Mouse (Mus musculus) midbrain, postnatal 0 days (tissue): Measurements from ENCODE around the gene Ttc7b. TPM values are rescaled to one million over a fixed set of nuclear protein-coding genes. Genes with fewer than 3 reads are reported as not detected.

Experiments used
- ATAC-seq: fragments of 200-750 bp; cut with Nextera tagmentation; 2 replicates; pipeline ENCODE4 v1.8.0; 2017; ENCODE audit warnings: moderate number of reproducible peaks, mild to moderate bottlenecking, moderate TSS enrichment, moderate library complexity; ENCODE audit not compliant: low FRiP score
- DNase-seq: peaks from one replicate; pipeline ENCODE4 v3.0.0-alpha.2; 2015; ENCODE audit warnings: low spot score
- H3K27ac ChIP-seq: fragments of 300-500 bp; sonication (generic); 2 replicates; pipeline ENCODE4 v1.5.1; 2014; ENCODE audit warnings: low read depth, mild to moderate bottlenecking, low read length, mixed read lengths
- H3K27me3 ChIP-seq: fragments of 300-500 bp; sonication (generic); 2 replicates; pipeline ENCODE4 v1.6.1; 2014; ENCODE audit warnings: low read length, control low read depth, mixed read lengths; ENCODE audit not compliant: insufficient read depth
- H3K36me3 ChIP-seq: fragments of 300-500 bp; sonication (generic); 2 replicates; pipeline ENCODE4 v1.6.1; 2014; ENCODE audit warnings: low read length, control low read depth, mixed read lengths; ENCODE audit not compliant: insufficient read depth
- H3K4me1 ChIP-seq: fragments of 300-500 bp; sonication (generic); 2 replicates; pipeline ENCODE4 v1.6.1; 2014; ENCODE audit warnings: mild to moderate bottlenecking, control low read depth, antibody characterized with exemption, low read length, mixed read lengths; ENCODE audit not compliant: insufficient read depth
- H3K4me2 ChIP-seq: fragments of 300-500 bp; sonication (generic); 2 replicates; pipeline ENCODE4 v1.6.1; 2014; ENCODE audit warnings: low read depth, mild to moderate bottlenecking, low read length, mixed read lengths; ENCODE audit not compliant: poor library complexity, severe bottlenecking
- H3K4me3 ChIP-seq: fragments of 300-500 bp; sonication (generic); 2 replicates; pipeline ENCODE4 v1.5.1; 2014; ENCODE audit warnings: low read depth, mild to moderate bottlenecking, low read length, moderate library complexity
- H3K9ac ChIP-seq: fragments of 300-500 bp; sonication (generic); replicated peaks from 2 replicates; pipeline ENCODE4 v1.6.1; 2014; ENCODE audit warnings: mild to moderate bottlenecking, low read length, moderate library complexity, mixed read lengths; ENCODE audit not compliant: poor library complexity, severe bottlenecking
- H3K9me3 ChIP-seq: fragments of 300-500 bp; sonication (generic); 2 replicates; pipeline ENCODE4 v1.6.1; 2016; ENCODE audit warnings: low read length, control low read depth
- CTCF ChIP-seq: IDR thresholded peaks from 2 replicates; pipeline ENCODE4 v1.5.1; 2016; ENCODE audit warnings: antibody characterized with exemption, mild to moderate bottlenecking
- WGBS: fragments of 180-500 bp; shearing (Covaris S2); extraction: QIAGEN DNeasy Blood & Tissue Kit; methylation state at CpG from one replicate; pipeline ENCODE4 v1.1.7; 2014; 5-methylcytosine and 5-hydroxymethylcytosine counted together
- polyA plus RNA-seq: library from polyadenylated mRNA; unstranded; fragments of >200 nt; fragmentation: Nextera tagmentation; extraction: Ambion mirVana; gene quantifications from 2 replicates; pipeline ENCODE4 v1.2.1, GENCODE M21; 2015
- total RNA-seq: library from RNA; depleted of rRNA; stranded (reverse); fragments of >200 nt; gene quantifications from 2 replicates; pipeline ENCODE4 v1.2.3, GENCODE M21; 2014

Ttc7b gene
- total and polyA plus RNA-seq, 2 experiments from 2014 or later, result 8.7 to 38.9 TPM

- no peaks in the 10 kb centered on the region for H3K4me1 ChIP-seq
Measured at GRCm38 (mm10) chr12:100415802-100416201, 104.8 kb downstream of the Ttc7b start.

GRCm38 (mm10) chr12:100414717-100415398 lies 105.8 kb downstream of the Ttc7b start:
- DNase-seq (no peak), ATAC-seq (no peak)
- peaks cover 4% of the 10 kb centered on the region for H3K36me3 ChIP-seq
- H3K27ac ChIP-seq, result no peak overlapping the region
- no peaks in the 10 kb centered on the region for H3K9me3 ChIP-seq
- no peaks in the 10 kb centered on the region for H3K4me1 ChIP-seq
- no peak overlapping the region for H3K4me2 ChIP-seq
- no peak overlapping the region for H3K4me3 ChIP-seq
- WGBS, result 82% methylated on average over 14 of the region's 14 CpGs
- no peak overlapping the region for H3K9ac ChIP-seq
- no peak for TF ChIP-seq CTCF
- H3K27me3 ChIP-seq, result no peaks in the 10 kb centered on the region

More at GRCm38 (mm10) chr12:100415802-100416201, 104.8 kb downstream of the Ttc7b start:
- DNase-seq, result no peak
- no peaks in the 10 kb centered on the region for H3K27me3 ChIP-seq
- no peak overlapping the region for H3K9ac ChIP-seq
- H3K4me3 ChIP-seq, result no peak overlapping the region
- WGBS, result 82% methylated on average over 6 of the region's 6 CpGs
- TF ChIP-seq CTCF, result no peak
- H3K36me3 ChIP-seq, result peaks cover 4% of the 10 kb centered on the region
- ATAC-seq, result no peak
- H3K9me3 ChIP-seq, result no peaks in the 10 kb centered on the region
- H3K4me2 ChIP-seq, result no peak overlapping the region
- no peak overlapping the region for H3K27ac ChIP-seq

- Histone ChIP-seq H3K36me3 (peaks cover 4% of the 10 kb centered on the region; the same call in 1 of the 2 replicates), H3K4me2 (no peak overlapping the region), H3K9ac (no peak overlapping the region), H3K4me3 (no peak overlapping the region), H3K27me3 (no peaks in the 10 kb centered on the region), H3K27ac (no peak overlapping the region), H3K4me1 (peaks cover 4% of the 10 kb centered on the region; the same call in 1 of the 2 replicates), H3K9me3 (no peaks in the 10 kb centered on the region)
- TF ChIP-seq CTCF, result no peak
- no peak for ATAC-seq
- DNase-seq, result no peak
- WGBS, result 89% methylated on average over 11 of the region's 11 CpGs
Measured at GRCm38 (mm10) chr12:100408714-100409113, 111.9 kb downstream of the Ttc7b start.

- Histone ChIP-seq H3K4me2 (no peak overlapping the region), H3K36me3 (peaks cover 4% of the 10 kb centered on the region), H3K9ac (no peak overlapping the region), H3K27ac (peak overlapping the region; percentile 32), H3K9me3 (no peaks in the 10 kb centered on the region), H3K27me3 (no peaks in the 10 kb centered on the region), H3K4me3 (no peak overlapping the region), H3K4me1 (peaks cover 4% of the 10 kb centered on the region; the same call in 1 of the 2 replicates)
- ATAC-seq (no peak), DNase-seq (no peak)
- no peak for TF ChIP-seq CTCF
- WGBS, result 51% methylated on average over 8 of the region's 8 CpGs
Measured at GRCm38 (mm10) chr12:100408143-100408542, 112.5 kb downstream of the Ttc7b start.

- 21% methylated on average over 7 of the region's 7 CpGs for WGBS
- no peak for TF ChIP-seq CTCF
- no peak for DNase-seq
- Histone ChIP-seq H3K4me3 (no peak overlapping the region), H3K4me1 (peaks cover 4% of the 10 kb centered on the region; the same call in 1 of the 2 replicates), H3K9me3 (no peaks in the 10 kb centered on the region), H3K27ac (no peak overlapping the region), H3K4me2 (no peak overlapping the region), H3K36me3 (peaks cover 4% of the 10 kb centered on the region), H3K27me3 (no peaks in the 10 kb centered on the region), H3K9ac (no peak overlapping the region)
- ATAC-seq, result no peak
Measured at GRCm38 (mm10) chr12:100407371-100407770, 113.3 kb downstream of the Ttc7b start.

GRCm38 (mm10) chr12:100406094-100406493 lies 114.5 kb downstream of the Ttc7b start:
- H3K36me3 ChIP-seq, result peaks cover 11% of the 10 kb centered on the region
- H3K27me3 ChIP-seq, result no peaks in the 10 kb centered on the region
- H3K9ac ChIP-seq, result no peak overlapping the region
- no peaks in the 10 kb centered on the region for H3K9me3 ChIP-seq
- no peak overlapping the region for H3K27ac ChIP-seq
- no peak for ATAC-seq
- H3K4me1 ChIP-seq, result peaks cover 4% of the 10 kb centered on the region; the same call in 1 of the 2 replicates
- TF ChIP-seq CTCF, result no peak
- DNase-seq, result no peak
- 84% methylated on average over 11 of the region's 11 CpGs for WGBS
- no peak overlapping the region for H3K4me3 ChIP-seq
- no peak overlapping the region for H3K4me2 ChIP-seq
